Mouse (Mus musculus): Measurements from ENCODE around the gene Gm10073.

- TF ChIP-seq CTCF (IDR thresholded peaks at IDR 0.05; ENCODE audit: control insufficient read depth, insufficient read depth, insufficient replicate concordance, low read depth, low read length) (no peak), POLR2A (IDR thresholded peaks at IDR 0.05; ENCODE audit: control insufficient read depth, low read depth, low read length) (no peak)
These were observed 36.0 kb upstream of the Gm10073 start for GRCm38 (mm10) chr8:106609076-106609903.

Data from testis, adult 2 months (tissue).